Mouse (Mus musculus): ENCODE results near the gene Nufip1. TPM values are rescaled to one million over a fixed set of nuclear protein-coding genes. Genes with fewer than 3 reads are reported as not detected.

The Nufip1 gene
- polyA plus RNA-seq, 1 experiment from 2014 or later: 14.2 TPM

DNA sequence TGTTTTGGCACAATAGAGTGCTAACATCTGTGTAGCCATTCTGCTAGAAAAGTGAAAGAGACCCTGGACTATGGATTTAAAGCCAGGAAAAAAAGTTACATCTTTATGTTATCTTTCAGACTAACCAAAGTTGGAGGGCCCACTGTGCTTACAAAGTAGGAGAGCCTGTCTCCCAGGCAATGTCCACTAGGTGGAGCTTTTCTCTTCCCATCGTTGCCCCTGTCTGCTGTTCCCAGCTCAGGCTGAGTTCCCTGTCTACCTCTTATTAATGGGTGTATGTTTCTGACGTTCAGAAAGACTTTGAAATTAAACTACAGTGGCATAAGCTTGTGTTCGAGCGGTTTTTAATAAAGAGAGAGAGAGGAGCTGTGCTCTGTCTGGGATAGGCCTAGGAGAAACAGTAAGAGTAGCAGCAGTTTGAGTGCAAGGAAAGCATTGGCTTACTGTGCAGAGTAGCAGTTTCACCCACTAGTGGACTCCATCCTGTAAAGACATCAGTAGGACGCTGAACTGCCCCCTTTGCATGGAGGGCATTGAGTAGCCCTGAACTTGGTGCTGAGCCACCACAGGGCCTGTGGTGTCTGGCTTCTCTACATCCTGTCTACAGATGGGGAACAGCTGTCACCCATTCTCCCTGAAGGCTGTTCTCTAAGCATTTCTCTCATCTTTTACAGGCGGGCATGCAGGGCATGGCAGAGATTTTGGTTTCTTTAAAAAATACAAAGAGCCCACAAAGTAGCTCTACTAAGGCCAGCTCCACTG lies 11.4 kb downstream of the Nufip1 start:
- WGBS: 63% methylated on average over 6 of the region's 6 CpGs
- Histone ChIP-seq H3K4me2 (ENCODE audit: low read length) (no peak overlapping the region), H3K36me3 (ENCODE audit: control insufficient read depth, insufficient read depth, low read length) (peaks cover 67% of the 10 kb centered on the region), H3K27me3 (ENCODE audit: control insufficient read depth, insufficient read depth, low read length) (no peaks in the 10 kb centered on the region), H3K4me1 (ENCODE audit: control insufficient read depth, insufficient read depth, low read length) (no peaks in the 10 kb centered on the region), H3K27ac (replicated peaks; ENCODE audit: low read depth, low read length) (no peak overlapping the region), H3K9ac (replicated peaks; ENCODE audit: low read length) (no peak overlapping the region), H3K9me3 (ENCODE audit: control insufficient read depth, low read length) (no peaks in the 10 kb centered on the region), H3K4me3 (replicated peaks; ENCODE audit: low read depth, low read length) (no peak overlapping the region)
- peak; percentile 85 for DNase-seq
- ATAC-seq (ENCODE audit: low FRiP score, low TSS enrichment): no peak

DNA sequence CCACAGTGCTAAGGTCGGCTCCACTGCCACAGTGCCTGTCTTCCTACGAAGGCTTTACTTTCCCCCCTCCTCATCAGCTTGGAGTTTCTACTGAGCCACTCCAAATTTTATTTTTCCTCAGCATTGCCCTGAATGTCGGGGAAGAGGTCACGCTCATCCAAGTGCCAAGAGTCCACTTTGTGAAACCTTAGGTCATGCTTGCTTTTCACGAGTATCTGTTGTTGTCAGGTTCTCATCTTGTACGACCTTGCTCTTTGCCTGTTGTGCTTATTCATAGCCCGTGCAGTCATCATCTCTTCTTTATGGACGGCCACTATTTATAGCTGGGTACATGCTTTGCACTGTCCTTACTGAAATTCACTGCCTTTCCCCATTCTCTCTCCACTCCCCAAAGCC lies 12.0 kb downstream of the Nufip1 start:
- Histone ChIP-seq H3K9ac (replicated peaks; ENCODE audit: low read length) (no peak overlapping the region), H3K9me3 (ENCODE audit: control insufficient read depth, low read length) (no peaks in the 10 kb centered on the region), H3K27ac (replicated peaks; ENCODE audit: low read depth, low read length) (no peak overlapping the region), H3K4me1 (ENCODE audit: control insufficient read depth, insufficient read depth, low read length) (no peaks in the 10 kb centered on the region), H3K36me3 (ENCODE audit: control insufficient read depth, insufficient read depth, low read length) (peaks cover 67% of the 10 kb centered on the region), H3K4me3 (replicated peaks; ENCODE audit: low read depth, low read length) (no peak overlapping the region), H3K4me2 (ENCODE audit: low read length) (no peak overlapping the region), H3K27me3 (ENCODE audit: control insufficient read depth, insufficient read depth, low read length) (no peaks in the 10 kb centered on the region)
- DNase-seq (no peak), ATAC-seq (ENCODE audit: low FRiP score, low TSS enrichment) (no peak)
- 92% methylated on average over 8 of the region's 8 CpGs for WGBS

- ATAC-seq (ENCODE audit: low FRiP score, low TSS enrichment) (no peak), DNase-seq (no peak)
- Histone ChIP-seq H3K4me1 (ENCODE audit: control insufficient read depth, insufficient read depth, low read length) (no peaks in the 10 kb centered on the region), H3K9ac (replicated peaks; ENCODE audit: low read length) (no peak overlapping the region), H3K4me3 (replicated peaks; ENCODE audit: low read depth, low read length) (no peak overlapping the region), H3K27ac (replicated peaks; ENCODE audit: low read depth, low read length) (no peak overlapping the region), H3K9me3 (ENCODE audit: control insufficient read depth, low read length) (no peaks in the 10 kb centered on the region), H3K4me2 (ENCODE audit: low read length) (no peak overlapping the region), H3K27me3 (ENCODE audit: control insufficient read depth, insufficient read depth, low read length) (no peaks in the 10 kb centered on the region), H3K36me3 (ENCODE audit: control insufficient read depth, insufficient read depth, low read length) (peaks cover 71% of the 10 kb centered on the region)
- WGBS: 81% methylated on average over 3 of the region's 3 CpGs
Measured at GRCm38 (mm10) chr14:76127311-76127710, 16.6 kb downstream of the Nufip1 start.

- ATAC-seq (ENCODE audit: low FRiP score, low TSS enrichment): no peak
- no peaks in the 10 kb centered on the region for H3K27me3 ChIP-seq (ENCODE audit: control insufficient read depth, insufficient read depth, low read length)
- no peak for DNase-seq
- H3K9me3 ChIP-seq (ENCODE audit: control insufficient read depth, low read length): no peaks in the 10 kb centered on the region
- H3K4me1 ChIP-seq (ENCODE audit: control insufficient read depth, insufficient read depth, low read length): no peaks in the 10 kb centered on the region
- H3K4me3 ChIP-seq (replicated peaks; ENCODE audit: low read depth, low read length): no peak overlapping the region
- H3K27ac ChIP-seq (replicated peaks; ENCODE audit: low read depth, low read length): no peak overlapping the region
- WGBS: 93% methylated on average over 4 of the region's 4 CpGs
- H3K4me2 ChIP-seq (ENCODE audit: low read length): no peak overlapping the region
- peaks cover 74% of the 10 kb centered on the region for H3K36me3 ChIP-seq (ENCODE audit: control insufficient read depth, insufficient read depth, low read length)
- H3K9ac ChIP-seq (replicated peaks; ENCODE audit: low read length): no peak overlapping the region
Measured at GRCm38 (mm10) chr14:76128174-76128573, 17.5 kb downstream of the Nufip1 start.

DNA sequence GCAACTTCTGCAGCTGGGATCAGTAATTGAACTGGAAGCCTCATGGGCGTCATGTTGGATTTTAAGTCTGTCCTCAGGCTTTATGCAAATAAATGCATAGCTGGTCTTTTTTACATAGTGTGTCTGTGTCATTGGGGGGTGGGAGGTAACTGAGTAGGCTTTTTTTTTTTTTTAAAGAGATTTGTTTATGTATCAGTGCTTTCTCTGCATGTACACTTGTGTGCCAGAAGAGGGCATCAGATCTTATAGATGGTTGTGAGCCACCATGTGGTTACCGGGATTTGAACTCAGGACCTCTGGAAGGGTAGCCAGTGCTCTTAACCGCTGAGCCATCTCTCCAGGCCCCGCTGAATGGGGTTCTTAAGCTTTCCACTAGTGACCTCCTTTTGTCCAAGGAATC lies 24.3 kb downstream of the Nufip1 start:
- no peak for ATAC-seq (ENCODE audit: low FRiP score, low TSS enrichment)
- Histone ChIP-seq H3K4me3 (replicated peaks; ENCODE audit: low read depth, low read length) (no peak overlapping the region), H3K27ac (replicated peaks; ENCODE audit: low read depth, low read length) (no peak overlapping the region), H3K4me2 (ENCODE audit: low read length) (no peak overlapping the region), H3K9ac (replicated peaks; ENCODE audit: low read length) (no peak overlapping the region), H3K27me3 (ENCODE audit: control insufficient read depth, insufficient read depth, low read length) (no peaks in the 10 kb centered on the region), H3K36me3 (ENCODE audit: control insufficient read depth, insufficient read depth, low read length) (peaks cover 58% of the 10 kb centered on the region), H3K4me1 (ENCODE audit: control insufficient read depth, insufficient read depth, low read length) (no peaks in the 10 kb centered on the region), H3K9me3 (ENCODE audit: control insufficient read depth, low read length) (no peaks in the 10 kb centered on the region)
- DNase-seq: no peak
- 94% methylated on average over 4 of the region's 4 CpGs for WGBS

GRCm38 (mm10) chr14:76145248-76145647 lies 34.6 kb downstream of the Nufip1 start:
- H3K9me3 ChIP-seq (ENCODE audit: control insufficient read depth, low read length): no peaks in the 10 kb centered on the region
- H3K4me2 ChIP-seq (ENCODE audit: low read length): no peak overlapping the region
- ATAC-seq (ENCODE audit: low FRiP score, low TSS enrichment) (no peak), DNase-seq (no peak)
- H3K4me1 ChIP-seq (ENCODE audit: control insufficient read depth, insufficient read depth, low read length): no peaks in the 10 kb centered on the region
- no peak overlapping the region for H3K9ac ChIP-seq (replicated peaks; ENCODE audit: low read length)
- H3K36me3 ChIP-seq (ENCODE audit: control insufficient read depth, insufficient read depth, low read length): no peaks in the 10 kb centered on the region
- H3K27ac ChIP-seq (replicated peaks; ENCODE audit: low read depth, low read length): no peak overlapping the region
- H3K4me3 ChIP-seq (replicated peaks; ENCODE audit: low read depth, low read length): no peak overlapping the region
- WGBS: 84% methylated on average over 1 of the region's 1 CpGs
- no peaks in the 10 kb centered on the region for H3K27me3 ChIP-seq (ENCODE audit: control insufficient read depth, insufficient read depth, low read length)

DNA sequence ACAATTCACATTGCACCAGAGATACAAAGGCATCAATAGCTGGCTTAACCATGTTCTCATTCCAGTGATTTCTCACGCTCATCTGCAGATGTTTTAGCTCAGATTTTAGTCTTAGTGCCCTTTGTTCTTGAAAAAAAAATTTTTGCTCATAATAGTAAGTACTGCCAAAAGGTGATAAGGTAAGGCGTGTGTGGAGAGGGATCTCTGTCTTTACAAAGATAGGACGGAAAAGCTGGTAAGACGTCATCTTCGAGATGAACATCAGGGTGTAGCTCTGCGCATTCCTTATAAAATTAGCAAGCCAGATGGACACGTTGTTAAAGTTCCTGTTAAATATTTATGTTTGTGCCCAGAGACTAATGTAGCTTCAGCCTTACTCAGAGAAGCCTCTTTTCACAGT lies 35.2 kb downstream of the Nufip1 start:
- no peaks in the 10 kb centered on the region for H3K9me3 ChIP-seq (ENCODE audit: control insufficient read depth, low read length)
- H3K9ac ChIP-seq (replicated peaks; ENCODE audit: low read length): no peak overlapping the region
- no peak overlapping the region for H3K4me3 ChIP-seq (replicated peaks; ENCODE audit: low read depth, low read length)
- no peaks in the 10 kb centered on the region for H3K4me1 ChIP-seq (ENCODE audit: control insufficient read depth, insufficient read depth, low read length)
- no peak for ATAC-seq (ENCODE audit: low FRiP score, low TSS enrichment)
- H3K36me3 ChIP-seq (ENCODE audit: control insufficient read depth, insufficient read depth, low read length): no peaks in the 10 kb centered on the region
- DNase-seq: no peak
- WGBS: 49% methylated on average over 7 of the region's 7 CpGs
- no peak overlapping the region for H3K27ac ChIP-seq (replicated peaks; ENCODE audit: low read depth, low read length)
- no peaks in the 10 kb centered on the region for H3K27me3 ChIP-seq (ENCODE audit: control insufficient read depth, insufficient read depth, low read length)
- H3K4me2 ChIP-seq (ENCODE audit: low read length): no peak overlapping the region

DNA sequence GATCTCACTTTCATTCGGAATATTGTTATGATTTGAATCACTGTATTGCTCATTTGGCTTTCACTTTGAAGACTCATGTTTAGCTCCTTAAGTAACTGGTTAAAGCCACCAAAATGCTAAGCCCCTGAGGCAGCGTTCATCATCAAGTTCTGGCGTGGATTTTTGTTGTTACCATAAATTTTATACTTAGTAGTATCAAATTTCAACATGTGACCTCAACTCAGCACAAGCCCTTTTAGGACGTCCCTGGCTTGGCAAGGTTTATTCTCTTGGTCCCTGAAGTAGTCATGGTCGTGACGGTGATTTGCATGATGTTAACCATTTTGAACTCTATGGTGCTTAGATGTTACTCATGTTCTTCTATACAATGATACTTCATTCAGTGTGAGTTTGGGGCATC lies 36.4 kb downstream of the Nufip1 start:
- no peak overlapping the region for H3K4me2 ChIP-seq (ENCODE audit: low read length)
- no peak overlapping the region for H3K4me3 ChIP-seq (replicated peaks; ENCODE audit: low read depth, low read length)
- no peak for DNase-seq
- no peak for ATAC-seq (ENCODE audit: low FRiP score, low TSS enrichment)
- H3K27me3 ChIP-seq (ENCODE audit: control insufficient read depth, insufficient read depth, low read length): no peaks in the 10 kb centered on the region
- H3K9ac ChIP-seq (replicated peaks; ENCODE audit: low read length): no peak overlapping the region
- no peaks in the 10 kb centered on the region for H3K9me3 ChIP-seq (ENCODE audit: control insufficient read depth, low read length)
- H3K27ac ChIP-seq (replicated peaks; ENCODE audit: low read depth, low read length): no peak overlapping the region
- no peaks in the 10 kb centered on the region for H3K36me3 ChIP-seq (ENCODE audit: control insufficient read depth, insufficient read depth, low read length)
- 81% methylated on average over 6 of the region's 6 CpGs for WGBS
- no peaks in the 10 kb centered on the region for H3K4me1 ChIP-seq (ENCODE audit: control insufficient read depth, insufficient read depth, low read length)

DNA sequence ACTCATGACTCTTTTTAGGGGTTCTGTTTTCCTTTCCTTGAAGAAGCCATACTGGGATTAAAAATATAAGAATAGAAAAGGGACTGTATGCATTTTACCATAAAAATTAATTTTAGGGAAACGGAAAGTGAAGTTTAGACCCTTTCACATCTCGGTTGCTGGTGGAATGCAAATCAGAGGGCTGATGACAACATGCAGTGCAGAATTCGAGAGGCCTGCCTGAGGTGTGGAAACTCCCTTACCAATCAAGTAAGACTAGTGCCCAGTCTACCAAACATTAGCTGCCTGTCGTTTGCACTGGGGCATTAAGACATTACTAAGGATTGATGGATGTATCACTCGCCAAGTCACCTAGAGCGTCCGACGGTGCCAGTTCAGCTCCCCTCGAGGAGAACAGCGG lies 37.6 kb downstream of the Nufip1 start:
- 89% methylated on average over 10 of the region's 10 CpGs for WGBS

More for the DNA sequence above, 37.6 kb downstream of the Nufip1 start:
- Histone ChIP-seq H3K27ac (replicated peaks; ENCODE audit: low read depth, low read length) (no peak overlapping the region), H3K9ac (replicated peaks; ENCODE audit: low read length) (no peak overlapping the region), H3K4me3 (replicated peaks; ENCODE audit: low read depth, low read length) (no peak overlapping the region), H3K27me3 (ENCODE audit: control insufficient read depth, insufficient read depth, low read length) (no peaks in the 10 kb centered on the region), H3K4me2 (ENCODE audit: low read length) (no peak overlapping the region), H3K9me3 (ENCODE audit: control insufficient read depth, low read length) (no peaks in the 10 kb centered on the region), H3K4me1 (ENCODE audit: control insufficient read depth, insufficient read depth, low read length) (peaks cover 2% of the 10 kb centered on the region; the same call in 1 of the 2 replicates), H3K36me3 (ENCODE audit: control insufficient read depth, insufficient read depth, low read length) (no peaks in the 10 kb centered on the region)
- DNase-seq (no peak), ATAC-seq (ENCODE audit: low FRiP score, low TSS enrichment) (no peak)

Measured in midbrain, embryonic 14.5 days (tissue).